Mouse (Mus musculus) heart, postnatal 10 days (tissue): ENCODE results near the gene Ampd3. TPM values are rescaled to one million over a fixed set of nuclear protein-coding genes. Genes with fewer than 3 reads are reported as not detected.

Experiments used
- DNase-seq, 2 experiments: peaks; one replicate each; pipeline ENCODE4 v3.0.0; 2021
- intact Hi-C: fragments of 180-260 bp; cut with DNase I; formaldehyde crosslinking; loops from one replicate; pipeline ENCODE4 v1.15.1; 2025
- total RNA-seq, 2 experiments: library from RNA; stranded (reverse); gene quantifications; 2 replicates each; pipeline ENCODE4 v1.2.3; 2021

Ampd3 gene
- total RNA-seq, 2 experiments from 2014 or later: 37.7 to 39.2 TPM

- DNase-seq: peak; percentile 56 to 65
- intact Hi-C loops: loop anchor here (2.0 kb wide), 1 partner anchor 42 kb away; no protein-coding TSS in a partner anchor
Measured at GRCm38 (mm10) chr7:110768451-110769064, 552 bp downstream of the Ampd3 start.

- intact Hi-C loops: loop anchor here (2.0 kb wide), 1 partner anchor 42 kb away; no protein-coding TSS in a partner anchor
- peak; percentile 50 to 54 for DNase-seq
Measured at GRCm38 (mm10) chr7:110769094-110769493, 1.1 kb downstream of the Ampd3 start.

GRCm38 (mm10) chr7:110770949-110771348 lies 2.9 kb downstream of the Ampd3 start:
- intact Hi-C loops: no loop called here
- no peak for DNase-seq

GRCm38 (mm10) chr7:110772343-110772742 lies 4.3 kb downstream of the Ampd3 start:
- intact Hi-C loops: no loop called here

GRCm38 (mm10) chr7:110773204-110774002 lies 5.4 kb downstream of the Ampd3 start:
- DNase-seq: peak; percentile 61 to 66
- intact Hi-C loops: no loop called here

More at GRCm38 (mm10) chr7:110772343-110772742, 4.3 kb downstream of the Ampd3 start:
- peak in 1 of 2 experiments; percentile 34 for DNase-seq

- DNase-seq: peak; percentile 62 to 68
- intact Hi-C loops: no loop called here
Measured at GRCm38 (mm10) chr7:110774077-110774476, 6.1 kb downstream of the Ampd3 start.

GRCm38 (mm10) chr7:110774674-110775073 lies 6.7 kb downstream of the Ampd3 start:
- intact Hi-C loops: no loop called here
- DNase-seq: no peak

- DNase-seq: no peak
- intact Hi-C loops: no loop called here
Measured at GRCm38 (mm10) chr7:110777146-110778001, 9.4 kb downstream of the Ampd3 start.

GRCm38 (mm10) chr7:110778933-110779332 lies 10.9 kb downstream of the Ampd3 start:
- intact Hi-C loops: no loop called here

GRCm38 (mm10) chr7:110779605-110780111 lies 11.7 kb downstream of the Ampd3 start:
- no peak for DNase-seq
- intact Hi-C loops: loop anchor here (10.0 kb wide), 1 partner anchor 225 kb away; no protein-coding TSS in a partner anchor

More at GRCm38 (mm10) chr7:110778933-110779332, 10.9 kb downstream of the Ampd3 start:
- no peak for DNase-seq

GRCm38 (mm10) chr7:110780520-110780919 lies 12.5 kb downstream of the Ampd3 start:
- DNase-seq: no peak
- intact Hi-C loops: loop anchor here (10.0 kb wide), 1 partner anchor 226 kb away; no protein-coding TSS in a partner anchor

- intact Hi-C loops: loop anchor here (10.0 kb wide), 1 partner anchor 226 kb away; no protein-coding TSS in a partner anchor
- DNase-seq: no peak
Measured at GRCm38 (mm10) chr7:110781231-110781711, 13.3 kb downstream of the Ampd3 start.

GRCm38 (mm10) chr7:110782135-110782534 lies 14.1 kb downstream of the Ampd3 start:
- DNase-seq: peak; percentile 74 to 85
- intact Hi-C loops: loop anchor here (10.0 kb wide), 1 partner anchor 227 kb away; no protein-coding TSS in a partner anchor

- DNase-seq: peak in 1 of 2 experiments; percentile 15
- intact Hi-C loops: loop anchor here (10.0 kb wide), 1 partner anchor 228 kb away; no protein-coding TSS in a partner anchor
Measured at GRCm38 (mm10) chr7:110782845-110783478, 15.0 kb downstream of the Ampd3 start.

GRCm38 (mm10) chr7:110784965-110785364 lies 17.0 kb downstream of the Ampd3 start:
- intact Hi-C loops: loop anchor here (10.0 kb wide), 1 partner anchor 230 kb away; no protein-coding TSS in a partner anchor
- DNase-seq: no peak

- intact Hi-C loops: loop anchor here (10.0 kb wide), 1 partner anchor 231 kb away; no protein-coding TSS in a partner anchor
- no peak for DNase-seq
Measured at GRCm38 (mm10) chr7:110785741-110786146, 17.7 kb downstream of the Ampd3 start.

- intact Hi-C loops: loop anchor here (10.0 kb wide), 1 partner anchor 233 kb away; no protein-coding TSS in a partner anchor
- peak; percentile 62 to 64 for DNase-seq
Measured at GRCm38 (mm10) chr7:110787310-110787709, 19.3 kb downstream of the Ampd3 start.

- intact Hi-C loops: no loop called here
- no peak for DNase-seq
Measured at GRCm38 (mm10) chr7:110790878-110791277, 22.9 kb downstream of the Ampd3 start.

- DNase-seq: no peak
- intact Hi-C loops: no loop called here
Measured at GRCm38 (mm10) chr7:110792201-110792600, 24.2 kb downstream of the Ampd3 start.
